Mouse (Mus musculus) forebrain, embryonic 11.5 days (tissue): Measurements from ENCODE around the gene Pde11a. TPM values are rescaled to one million over a fixed set of nuclear protein-coding genes. Genes with fewer than 3 reads are reported as not detected.

Experiments
- ATAC-seq: fragments of 200-750 bp; cut with Nextera tagmentation; replicated peaks from 2 replicates; pipeline ENCODE4 v1.8.0; 2017; ENCODE audit warnings: moderate TSS enrichment; ENCODE audit not compliant: low FRiP score
- DNase-seq: peaks from one replicate; pipeline ENCODE4 v3.0.0-alpha.2; 2017; ENCODE audit warnings: low spot score
- H3K27ac ChIP-seq: fragments of 300-500 bp; sonication (generic); 2 replicates; pipeline ENCODE4 v1.5.1; 2014; ENCODE audit warnings: low read depth, low read length
- H3K27me3 ChIP-seq: fragments of 300-500 bp; sonication (generic); 2 replicates; pipeline ENCODE4 v1.6.1; 2014; ENCODE audit warnings: mild to moderate bottlenecking, low read length, mixed read lengths; ENCODE audit not compliant: control insufficient read depth, insufficient read depth
- H3K36me3 ChIP-seq: fragments of 300-500 bp; sonication (generic); 2 replicates; pipeline ENCODE4 v1.6.1; 2014; ENCODE audit warnings: mild to moderate bottlenecking, low read length, moderate library complexity, mixed read lengths; ENCODE audit not compliant: control insufficient read depth, insufficient read depth
- H3K4me1 ChIP-seq: fragments of 300-500 bp; sonication (generic); replicated peaks from 2 replicates; pipeline ENCODE4 v1.6.1; 2014; ENCODE audit warnings: low read length, mixed read lengths; ENCODE audit not compliant: control insufficient read depth, insufficient read depth
- H3K4me2 ChIP-seq: fragments of 300-500 bp; sonication (generic); 2 replicates; pipeline ENCODE4 v1.6.1; 2014; ENCODE audit warnings: low read depth, mild to moderate bottlenecking, low read length, moderate library complexity, mixed read lengths; ENCODE audit not compliant: severe bottlenecking
- H3K4me3 ChIP-seq: fragments of 300-500 bp; sonication (generic); 2 replicates; pipeline ENCODE4 v1.5.1; 2014; ENCODE audit warnings: low read depth, low read length
- H3K9ac ChIP-seq: fragments of 300-500 bp; sonication (generic); 2 replicates; pipeline ENCODE4 v1.6.1; 2014; ENCODE audit warnings: low read length
- H3K9me3 ChIP-seq: fragments of 300-500 bp; sonication (generic); 2 replicates; pipeline ENCODE4 v1.6.1; 2016; ENCODE audit warnings: low read length, mixed read lengths; ENCODE audit not compliant: control insufficient read depth
- WGBS: fragments of 180-500 bp; shearing (Covaris S2); extraction: QIAGEN DNeasy Blood & Tissue Kit; methylation state at CpG from one replicate; pipeline ENCODE4 v1.1.7; 2014; 5-methylcytosine and 5-hydroxymethylcytosine counted together
- polyA plus RNA-seq: library from polyadenylated mRNA; unstranded; fragments of >200 nt; fragmentation: Nextera tagmentation; extraction: Ambion mirVana; gene quantifications from 2 replicates; pipeline ENCODE4 v1.2.1, GENCODE M21; 2014

Pde11a gene
- polyA plus RNA-seq, 1 experiment from 2014 or later: 0.12 TPM

DNA sequence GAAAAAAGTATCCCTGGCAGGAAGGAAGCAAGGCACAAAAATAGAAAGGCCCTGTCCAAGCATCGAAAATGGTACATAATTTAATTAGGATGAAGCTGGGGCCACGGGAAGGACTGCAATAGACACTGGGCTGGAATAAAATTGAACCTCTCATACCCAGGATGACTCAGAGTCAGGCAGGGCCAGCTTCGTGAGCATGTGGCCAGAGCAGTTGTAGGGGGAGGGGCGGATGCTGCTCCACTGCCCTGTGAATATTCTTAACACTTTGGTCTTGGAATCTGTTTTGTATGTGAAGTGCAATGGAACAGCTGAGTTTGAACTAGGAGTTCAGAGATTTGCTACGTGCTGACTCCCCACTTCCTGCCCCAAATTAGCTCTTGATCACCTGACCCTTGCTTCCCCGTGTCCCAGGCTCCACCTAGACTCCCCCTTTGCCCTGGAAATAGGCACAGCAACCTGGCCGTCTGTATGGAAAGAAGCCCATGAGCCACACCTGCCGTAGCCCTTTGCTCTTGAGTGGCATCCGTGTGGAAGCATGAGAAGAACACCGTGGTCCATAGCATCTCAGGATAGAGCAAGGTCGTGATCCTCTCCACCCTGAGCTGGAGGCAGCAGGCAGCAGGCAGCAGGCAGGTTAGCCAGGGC is 6.3 kb downstream of the Pde11a start:
- Histone ChIP-seq H3K4me2 (no peak overlapping the region), H3K27ac (no peak overlapping the region), H3K36me3 (no peaks in the 10 kb centered on the region), H3K9me3 (no peaks in the 10 kb centered on the region), H3K4me3 (no peak overlapping the region), H3K9ac (no peak overlapping the region), H3K4me1 (no peaks in the 10 kb centered on the region), H3K27me3 (no peaks in the 10 kb centered on the region)
- DNase-seq: no peak
- ATAC-seq: no peak
- 78% methylated on average over 11 of the region's 11 CpGs for WGBS

GRCm38 (mm10) chr2:76330081-76330480 is 8.5 kb downstream of the Pde11a start:
- no peak for DNase-seq
- WGBS: 90% methylated on average over 5 of the region's 5 CpGs
- H3K9me3 ChIP-seq: no peaks in the 10 kb centered on the region
- no peak overlapping the region for H3K9ac ChIP-seq
- no peaks in the 10 kb centered on the region for H3K27me3 ChIP-seq
- no peaks in the 10 kb centered on the region for H3K36me3 ChIP-seq
- H3K4me2 ChIP-seq: no peak overlapping the region
- ATAC-seq: no peak
- no peak overlapping the region for H3K27ac ChIP-seq
- H3K4me3 ChIP-seq: no peak overlapping the region
- H3K4me1 ChIP-seq: no peaks in the 10 kb centered on the region

DNA sequence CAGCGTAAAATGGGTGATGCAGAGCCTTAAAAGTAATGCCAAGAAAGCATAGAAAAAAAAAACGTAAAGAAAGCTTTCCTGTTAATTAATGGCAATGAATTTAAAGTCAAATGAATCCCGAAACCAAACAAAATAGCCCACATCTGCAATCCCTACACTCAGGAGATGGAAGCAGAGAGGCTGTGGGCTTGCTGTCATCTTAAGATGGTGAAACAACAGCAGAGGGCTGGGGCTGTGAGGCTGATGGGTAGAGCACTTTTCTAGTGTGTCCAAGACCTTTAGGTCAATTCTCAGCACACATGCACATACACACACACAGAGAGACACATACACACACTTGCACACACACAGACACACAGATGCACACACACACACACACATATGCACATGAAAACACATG is 12.4 kb downstream of the Pde11a start:
- 93% methylated on average over 3 of the region's 3 CpGs for WGBS
- DNase-seq: no peak
- ATAC-seq: no peak
- Histone ChIP-seq H3K27ac (no peak overlapping the region), H3K27me3 (no peaks in the 10 kb centered on the region), H3K4me1 (no peaks in the 10 kb centered on the region), H3K9ac (no peak overlapping the region), H3K4me3 (no peak overlapping the region), H3K9me3 (no peaks in the 10 kb centered on the region), H3K4me2 (no peak overlapping the region), H3K36me3 (no peaks in the 10 kb centered on the region)

- Histone ChIP-seq H3K27me3 (no peaks in the 10 kb centered on the region), H3K27ac (no peak overlapping the region), H3K4me3 (no peak overlapping the region), H3K9me3 (no peaks in the 10 kb centered on the region), H3K4me1 (no peaks in the 10 kb centered on the region), H3K9ac (no peak overlapping the region), H3K36me3 (no peaks in the 10 kb centered on the region), H3K4me2 (no peak overlapping the region)
- 86% methylated on average over 5 of the region's 5 CpGs for WGBS
- no peak for DNase-seq
- ATAC-seq: no peak
Measured at GRCm38 (mm10) chr2:76324463-76324862, 14.1 kb downstream of the Pde11a start.

DNA sequence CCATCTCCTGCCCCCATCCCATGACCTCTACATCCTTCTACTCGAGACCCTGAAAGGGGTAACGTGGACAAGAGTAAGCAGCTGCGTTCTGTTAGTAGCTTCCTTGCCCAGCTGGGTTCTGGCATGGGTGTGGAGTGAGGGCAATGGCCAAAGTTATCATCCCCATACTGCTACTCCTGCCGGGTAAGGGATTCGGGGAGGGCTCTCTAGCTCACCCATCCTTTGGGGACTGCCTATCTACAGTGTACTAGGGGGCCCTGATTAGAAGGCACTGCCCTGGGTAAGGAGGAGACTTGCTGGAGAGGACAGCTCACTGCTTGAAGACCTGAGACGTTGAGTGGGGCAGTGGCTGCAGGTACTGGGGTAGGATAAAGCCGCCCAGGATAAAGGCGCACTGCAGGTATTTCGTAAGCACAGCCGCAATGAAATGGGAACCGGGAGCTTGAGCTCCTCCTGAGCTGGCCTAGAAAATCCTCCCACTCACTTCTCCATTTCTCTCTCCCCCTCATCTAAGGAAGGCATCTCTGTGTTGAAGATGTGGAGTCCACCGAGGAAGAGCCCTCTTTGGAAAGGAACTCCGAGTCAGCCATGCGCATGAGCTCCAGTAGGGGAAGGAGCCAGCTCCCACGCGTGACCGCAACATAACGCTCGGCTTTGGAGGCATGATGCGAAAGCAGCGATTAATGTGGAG is 15.2 kb downstream of the Pde11a start:
- Histone ChIP-seq H3K9ac (no peak overlapping the region), H3K9me3 (no peaks in the 10 kb centered on the region), H3K4me3 (no peak overlapping the region), H3K4me2 (no peak overlapping the region), H3K27ac (no peak overlapping the region), H3K27me3 (no peaks in the 10 kb centered on the region), H3K36me3 (no peaks in the 10 kb centered on the region), H3K4me1 (no peaks in the 10 kb centered on the region)
- ATAC-seq (no peak), DNase-seq (no peak)
- WGBS: 84% methylated on average over 21 of the region's 21 CpGs

DNA sequence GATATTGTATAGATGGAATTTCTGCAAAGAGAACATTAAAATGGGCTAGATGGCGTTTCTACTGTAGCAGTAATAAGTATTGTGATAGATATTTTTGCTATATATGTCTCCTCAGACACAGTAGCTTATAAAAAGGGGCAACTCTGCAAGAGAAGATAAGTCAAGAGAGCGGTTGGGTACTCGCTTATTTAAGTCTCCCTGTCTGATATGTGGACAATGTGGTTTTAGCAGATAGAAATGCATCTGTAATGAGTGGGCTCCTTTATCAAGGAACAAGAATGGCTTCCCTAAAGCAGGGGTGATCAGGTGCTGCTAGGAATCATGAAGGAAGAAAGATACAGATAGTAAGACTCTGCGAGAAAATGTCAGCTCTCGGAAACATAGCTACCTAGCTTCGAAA is 18.2 kb downstream of the Pde11a start:
- no peak for ATAC-seq
- no peak for DNase-seq
- H3K27me3 ChIP-seq: no peaks in the 10 kb centered on the region
- no peaks in the 10 kb centered on the region for H3K9me3 ChIP-seq
- H3K4me2 ChIP-seq: no peak overlapping the region
- no peak overlapping the region for H3K4me3 ChIP-seq
- WGBS: 85% methylated on average over 6 of the region's 6 CpGs
- no peak overlapping the region for H3K9ac ChIP-seq
- H3K36me3 ChIP-seq: no peaks in the 10 kb centered on the region
- H3K27ac ChIP-seq: no peak overlapping the region
- no peaks in the 10 kb centered on the region for H3K4me1 ChIP-seq

DNA sequence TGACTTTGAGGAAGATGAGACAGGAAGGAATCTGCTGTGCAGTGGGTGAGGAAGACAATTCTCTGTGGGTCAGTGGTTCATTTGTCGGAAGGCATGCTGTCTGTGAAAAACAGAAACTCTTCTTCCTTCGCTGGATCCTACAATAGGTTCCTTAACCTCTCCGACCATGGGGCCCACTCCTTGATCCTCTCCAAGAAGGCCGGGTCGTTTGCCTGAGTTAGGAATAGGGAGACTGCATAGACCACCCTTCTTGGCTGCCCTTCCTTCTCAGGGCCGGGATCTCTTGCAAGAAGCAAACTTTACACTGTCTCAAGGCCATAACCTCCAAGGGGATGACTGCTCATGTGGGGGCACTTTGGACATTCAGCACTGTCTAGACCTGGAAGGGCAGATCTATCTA is 19.3 kb downstream of the Pde11a start:
- Histone ChIP-seq H3K9ac (no peak overlapping the region), H3K36me3 (no peaks in the 10 kb centered on the region), H3K4me1 (no peaks in the 10 kb centered on the region), H3K27me3 (no peaks in the 10 kb centered on the region), H3K4me3 (no peak overlapping the region), H3K9me3 (no peaks in the 10 kb centered on the region), H3K4me2 (no peak overlapping the region), H3K27ac (no peak overlapping the region)
- DNase-seq: no peak
- 87% methylated on average over 6 of the region's 6 CpGs for WGBS
- ATAC-seq: no peak

- Histone ChIP-seq H3K27ac (no peak overlapping the region), H3K4me1 (no peaks in the 10 kb centered on the region), H3K4me2 (no peak overlapping the region), H3K36me3 (no peaks in the 10 kb centered on the region), H3K4me3 (no peak overlapping the region), H3K27me3 (no peaks in the 10 kb centered on the region), H3K9ac (no peak overlapping the region), H3K9me3 (no peaks in the 10 kb centered on the region)
- ATAC-seq (no peak), DNase-seq (no peak)
- WGBS: 96% methylated on average over 3 of the region's 3 CpGs
Measured at GRCm38 (mm10) chr2:76287671-76288070, 50.9 kb downstream of the Pde11a start.

- no peaks in the 10 kb centered on the region for H3K27me3 ChIP-seq
- H3K27ac ChIP-seq: no peak overlapping the region
- H3K4me3 ChIP-seq: no peak overlapping the region
- no peaks in the 10 kb centered on the region for H3K9me3 ChIP-seq
- H3K36me3 ChIP-seq: no peaks in the 10 kb centered on the region
- H3K4me1 ChIP-seq: no peaks in the 10 kb centered on the region
- DNase-seq (no peak), ATAC-seq (no peak)
- no peak overlapping the region for H3K9ac ChIP-seq
- no peak overlapping the region for H3K4me2 ChIP-seq
- WGBS: 61% methylated on average over 4 of the region's 4 CpGs
Measured at GRCm38 (mm10) chr2:76286288-76286740, 52.3 kb downstream of the Pde11a start.
